Mouse (Mus musculus): ENCODE measurements around the gene Amn. TPM values are rescaled to one million over a fixed set of nuclear protein-coding genes. Genes with fewer than 3 reads are reported as not detected.

Gene Amn
- 43.7 and 43.9 TPM in 2 replicates for polyA plus RNA-seq (2015; fragmentation: Nextera tagmentation; extraction: Ambion mirVana)

DNA sequence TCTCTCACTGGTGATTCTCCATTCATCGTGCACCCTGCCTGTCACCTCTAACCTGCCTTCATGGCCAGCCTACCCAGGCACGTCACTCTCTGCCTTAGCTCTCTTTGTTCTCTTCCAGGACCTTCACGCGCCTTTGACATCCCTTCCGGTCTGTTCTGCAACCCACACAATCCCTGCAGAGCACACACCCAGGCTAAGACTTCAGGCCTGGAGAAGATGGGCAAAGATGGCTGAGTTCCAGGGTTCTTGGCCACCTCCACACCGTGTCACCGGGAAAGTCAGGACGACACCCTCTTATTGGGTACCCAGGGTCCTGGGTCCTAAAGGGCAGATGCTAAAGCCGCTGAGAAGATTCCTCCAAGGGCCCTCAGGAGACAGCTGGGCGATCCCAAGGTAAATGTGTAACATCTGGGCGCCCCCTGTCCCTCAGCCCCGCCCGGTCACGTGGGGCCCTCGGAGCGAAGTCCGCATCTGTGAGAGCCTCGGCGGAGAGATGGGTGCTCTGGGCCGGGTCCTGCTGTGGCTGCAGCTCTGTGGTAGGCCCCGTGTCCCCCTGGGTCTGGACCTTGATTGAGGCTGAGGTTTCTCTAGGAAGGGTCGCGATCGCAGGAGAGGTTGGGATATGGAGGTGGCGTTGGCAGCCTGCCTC lies at the start of gene Amn:
TSS of gene Amn (plus strand) at position 467 of the 649 bp plus-strand sequence.
- Histone ChIP-seq H3K36me3 (no peaks in the 10 kb centered on the region), H3K27me3 (peaks cover 66% of the 10 kb centered on the region), H3K9ac (peak within 1 kb of the TSS; percentile 27; the same call in 1 of the 2 replicates), H3K4me3 (replicated peaks) (peak within 1 kb of the TSS; percentile 36), H3K4me1 (peaks cover 50% of the 10 kb centered on the region), H3K9me3 (replicated peaks) (no peaks in the 10 kb centered on the region), H3K4me2 (peak within 1 kb of the TSS; percentile 50), H3K27ac (0 out of 2 replicates have a peak within 1 kb of the TSS, but pooled peaks have one; percentile 56)
- WGBS = 36% methylated on average over 25 of the region's 25 CpGs
- peak; percentile 41 for ATAC-seq (replicated peaks; ENCODE audit: low FRiP score)

DNA sequence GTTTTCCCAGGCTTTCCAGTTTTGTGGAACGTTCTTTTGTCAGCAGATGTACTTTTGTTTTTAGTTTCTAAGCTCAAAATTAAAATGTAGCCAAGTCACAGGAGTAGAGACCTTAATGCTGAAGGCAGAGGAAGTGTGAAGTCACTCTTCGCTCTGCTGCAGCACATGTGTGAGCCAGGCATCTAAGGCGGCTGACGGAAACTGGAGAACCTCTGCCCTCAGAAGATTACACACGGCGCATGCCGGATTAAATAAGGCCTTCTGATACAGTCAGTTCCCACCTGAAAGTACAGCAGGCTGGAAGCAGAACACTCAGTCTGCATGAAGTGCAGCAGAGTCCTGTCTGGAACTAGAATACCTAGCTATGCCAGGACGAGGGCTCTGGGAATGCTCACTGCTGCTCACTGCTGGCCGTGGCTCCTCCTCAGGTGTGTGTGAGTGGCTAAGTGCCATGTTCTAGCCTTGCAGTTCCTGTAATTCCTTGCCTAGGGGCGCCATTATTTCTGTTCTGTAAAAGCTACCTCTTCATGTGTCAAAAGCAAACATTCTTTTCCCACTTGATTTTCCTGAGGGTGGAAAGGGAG lies 45.6 kb upstream of the Amn start:
- Histone ChIP-seq H3K27ac (no peak overlapping the region), H3K4me1 (no peaks in the 10 kb centered on the region), H3K9me3 (replicated peaks) (no peaks in the 10 kb centered on the region), H3K9ac (no peak overlapping the region), H3K4me3 (replicated peaks) (no peak overlapping the region), H3K4me2 (no peak overlapping the region), H3K36me3 (peaks cover 42% of the 10 kb centered on the region), H3K27me3 (no peaks in the 10 kb centered on the region)
- ATAC-seq (replicated peaks; ENCODE audit: low FRiP score) = no peak
- 72% methylated on average over 10 of the region's 10 CpGs for WGBS

DNA sequence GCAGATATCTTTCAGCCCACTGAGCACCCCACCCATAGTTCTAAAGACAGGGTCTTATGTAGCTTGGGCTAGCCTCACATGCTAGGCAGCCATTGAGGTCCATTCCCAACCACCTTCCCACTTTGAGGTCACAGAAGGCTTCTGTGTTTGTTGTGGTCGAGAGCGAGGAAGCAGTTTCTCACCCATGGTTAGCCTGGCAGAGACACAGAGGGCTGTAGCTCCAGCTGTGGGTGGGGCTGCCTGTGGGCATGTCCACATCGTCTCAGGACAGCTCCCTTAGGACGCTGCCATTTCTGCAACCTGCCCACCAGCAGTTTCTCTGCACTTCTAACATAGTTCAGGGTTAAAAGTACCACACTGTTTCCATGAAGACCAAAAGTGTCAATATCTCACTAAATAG lies 43.5 kb upstream of the Amn start:
- Histone ChIP-seq H3K4me2 (no peak overlapping the region), H3K4me1 (no peaks in the 10 kb centered on the region), H3K4me3 (replicated peaks) (no peak overlapping the region), H3K9me3 (replicated peaks) (no peaks in the 10 kb centered on the region), H3K9ac (no peak overlapping the region), H3K27ac (no peak overlapping the region), H3K36me3 (peaks cover 25% of the 10 kb centered on the region), H3K27me3 (no peaks in the 10 kb centered on the region)
- 72% methylated on average over 4 of the region's 4 CpGs for WGBS
- ATAC-seq (replicated peaks; ENCODE audit: low FRiP score) = no peak

DNA sequence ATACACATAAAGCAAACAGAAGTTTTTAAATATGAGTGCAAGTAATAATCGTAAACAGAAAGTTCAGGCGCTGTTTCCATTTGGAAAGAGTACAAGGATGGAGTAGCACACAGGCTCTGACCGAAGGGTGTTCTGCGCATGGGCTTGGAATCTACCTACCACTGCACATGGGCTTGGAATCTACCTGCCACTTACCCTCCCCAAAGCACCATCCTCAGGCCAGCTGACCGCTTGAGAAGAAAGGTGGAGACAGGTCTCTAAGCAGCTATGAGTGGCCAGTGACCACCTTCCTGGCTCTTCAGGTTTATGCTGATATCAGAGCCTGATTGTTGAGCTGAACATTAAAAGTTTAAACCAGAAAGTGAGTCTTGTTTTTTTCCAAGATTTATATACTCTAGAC lies 42.4 kb upstream of the Amn start:
- Histone ChIP-seq H3K27me3 (no peaks in the 10 kb centered on the region), H3K9ac (no peak overlapping the region), H3K9me3 (replicated peaks) (no peaks in the 10 kb centered on the region), H3K27ac (no peak overlapping the region), H3K4me3 (replicated peaks) (no peak overlapping the region), H3K36me3 (peaks cover 14% of the 10 kb centered on the region; the same call in 1 of the 2 replicates), H3K4me2 (no peak overlapping the region), H3K4me1 (no peaks in the 10 kb centered on the region)
- ATAC-seq (replicated peaks; ENCODE audit: low FRiP score) = no peak
- 95% methylated on average over 5 of the region's 5 CpGs for WGBS

DNA sequence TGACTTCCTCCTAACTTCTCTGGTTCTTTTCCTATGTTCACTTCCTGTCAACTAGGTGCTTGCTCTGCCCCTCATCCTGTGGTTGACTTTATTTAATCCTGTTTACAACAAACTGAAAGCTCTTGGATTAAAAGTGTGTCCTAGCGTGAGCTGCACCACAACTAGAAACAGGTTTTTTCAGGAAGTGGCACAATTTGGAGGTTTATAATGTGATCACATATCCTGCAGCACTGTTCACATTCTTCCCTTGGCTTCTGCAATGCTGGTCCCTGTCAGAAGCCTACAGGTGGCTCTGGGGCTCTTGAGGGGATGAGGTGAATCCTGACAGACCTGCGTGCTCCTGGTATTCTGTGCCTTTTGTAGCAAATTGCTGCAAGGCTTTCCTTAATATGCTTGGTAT lies 40.1 kb upstream of the Amn start:
- no peak for ATAC-seq (replicated peaks; ENCODE audit: low FRiP score)
- Histone ChIP-seq H3K36me3 (peaks cover 21% of the 10 kb centered on the region; the same call in 1 of the 2 replicates), H3K27me3 (no peaks in the 10 kb centered on the region), H3K4me1 (no peaks in the 10 kb centered on the region), H3K4me2 (no peak overlapping the region), H3K9ac (no peak overlapping the region), H3K4me3 (replicated peaks) (no peak overlapping the region), H3K9me3 (replicated peaks) (no peaks in the 10 kb centered on the region), H3K27ac (no peak overlapping the region)
- WGBS = 90% methylated on average over 2 of the region's 2 CpGs

DNA sequence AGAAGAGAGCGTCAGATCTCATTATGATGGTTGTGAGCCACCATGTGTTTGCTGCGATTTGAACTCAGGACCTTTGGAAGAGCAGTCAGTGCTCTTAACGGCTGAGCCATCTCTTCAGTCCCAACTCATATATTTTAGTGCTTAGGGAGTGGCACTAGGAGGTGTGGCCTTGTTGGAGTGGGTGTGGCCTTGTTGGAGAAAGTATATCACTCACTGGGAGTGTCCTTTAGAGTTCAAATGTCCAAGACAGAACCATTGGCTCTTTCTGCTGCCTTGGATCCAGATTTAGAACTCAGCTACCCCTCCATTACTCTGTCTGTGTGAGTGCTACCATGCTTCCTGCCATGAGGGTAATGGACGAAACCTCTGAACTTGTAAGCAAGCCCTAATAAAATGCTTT lies 37.1 kb upstream of the Amn start:
- H3K4me2 ChIP-seq = no peak overlapping the region
- peaks cover 16% of the 10 kb centered on the region for H3K4me1 ChIP-seq
- peaks cover 20% of the 10 kb centered on the region; the same call in 1 of the 2 replicates for H3K36me3 ChIP-seq
- H3K4me3 ChIP-seq (replicated peaks) = no peak overlapping the region
- H3K27ac ChIP-seq = no peak overlapping the region
- ATAC-seq (replicated peaks; ENCODE audit: low FRiP score) = no peak
- WGBS = 87% methylated on average over 4 of the region's 4 CpGs
- H3K9me3 ChIP-seq (replicated peaks) = no peaks in the 10 kb centered on the region
- H3K27me3 ChIP-seq = no peaks in the 10 kb centered on the region
- no peak overlapping the region for H3K9ac ChIP-seq

- H3K4me1 ChIP-seq = peaks cover 22% of the 10 kb centered on the region
- WGBS = 87% methylated on average over 9 of the region's 9 CpGs
- H3K27ac ChIP-seq = no peak overlapping the region
- no peak overlapping the region for H3K9ac ChIP-seq
- H3K4me2 ChIP-seq = no peak overlapping the region
- no peak for ATAC-seq (replicated peaks; ENCODE audit: low FRiP score)
- no peaks in the 10 kb centered on the region for H3K27me3 ChIP-seq
- H3K4me3 ChIP-seq (replicated peaks) = no peak overlapping the region
- no peaks in the 10 kb centered on the region for H3K9me3 ChIP-seq (replicated peaks)
- 0 out of 2 replicates have a peak, but pooled peaks cover 18% of the 10 kb centered on the region for H3K36me3 ChIP-seq
Observed at GRCm38 (mm10) chr12:111234383-111234782, 36.5 kb upstream of the Amn start.

GRCm38 (mm10) chr12:111235631-111236030 lies 35.3 kb upstream of the Amn start:
- no peak overlapping the region for H3K4me2 ChIP-seq
- no peaks in the 10 kb centered on the region for H3K27me3 ChIP-seq
- H3K4me1 ChIP-seq = peaks cover 31% of the 10 kb centered on the region
- 90% methylated on average over 6 of the region's 6 CpGs for WGBS
- ATAC-seq (replicated peaks; ENCODE audit: low FRiP score) = no peak
- H3K9ac ChIP-seq = no peak overlapping the region
- 0 out of 2 replicates have a peak, but pooled peaks cover 24% of the 10 kb centered on the region for H3K36me3 ChIP-seq
- H3K27ac ChIP-seq = no peak overlapping the region
- no peaks in the 10 kb centered on the region for H3K9me3 ChIP-seq (replicated peaks)
- H3K4me3 ChIP-seq (replicated peaks) = no peak overlapping the region

GRCm38 (mm10) chr12:111237611-111238188 lies 33.2 kb upstream of the Amn start:
- no peak overlapping the region for H3K9ac ChIP-seq
- WGBS = 74% methylated on average over 16 of the region's 16 CpGs
- no peaks in the 10 kb centered on the region for H3K27me3 ChIP-seq
- no peak overlapping the region for H3K4me2 ChIP-seq
- peaks cover 31% of the 10 kb centered on the region for H3K36me3 ChIP-seq
- H3K9me3 ChIP-seq (replicated peaks) = no peaks in the 10 kb centered on the region
- peak; percentile 55; the same call in 1 of the 2 replicates for ATAC-seq (replicated peaks; ENCODE audit: low FRiP score)
- peak overlapping the region; percentile 85 for H3K27ac ChIP-seq
- H3K4me1 ChIP-seq = peaks cover 31% of the 10 kb centered on the region
- H3K4me3 ChIP-seq (replicated peaks) = no peak overlapping the region

DNA sequence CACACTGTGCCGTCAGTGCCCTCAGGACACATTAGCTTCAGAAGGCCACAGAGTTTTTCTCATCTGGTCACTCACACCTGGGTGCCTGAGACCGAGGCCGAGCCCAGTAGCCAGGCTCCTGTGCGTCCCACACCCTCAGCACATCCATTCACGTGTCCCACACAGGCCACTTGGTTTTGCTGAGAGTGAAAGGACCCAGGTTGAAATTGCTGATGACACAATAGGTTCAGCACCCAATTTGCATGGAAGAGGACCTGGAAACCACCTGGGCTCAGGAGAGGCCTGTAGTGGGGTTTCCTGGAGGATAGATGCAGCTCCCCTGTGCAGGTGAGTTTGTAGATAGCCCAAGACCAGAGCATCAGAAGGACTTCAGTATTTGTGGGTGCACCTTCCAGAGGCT lies 32.5 kb upstream of the Amn start:
- WGBS = 87% methylated on average over 5 of the region's 5 CpGs
- ATAC-seq (replicated peaks; ENCODE audit: low FRiP score) = no peak
- Histone ChIP-seq H3K4me2 (no peak overlapping the region), H3K9me3 (replicated peaks) (no peaks in the 10 kb centered on the region), H3K27me3 (no peaks in the 10 kb centered on the region), H3K4me3 (replicated peaks) (no peak overlapping the region), H3K36me3 (peaks cover 38% of the 10 kb centered on the region), H3K4me1 (peaks cover 31% of the 10 kb centered on the region), H3K9ac (no peak overlapping the region), H3K27ac (peak overlapping the region; percentile 85)

GRCm38 (mm10) chr12:111238778-111239177 lies 32.1 kb upstream of the Amn start:
- H3K4me1 ChIP-seq = peaks cover 31% of the 10 kb centered on the region
- 37% methylated on average over 4 of the region's 4 CpGs for WGBS
- peak overlapping the region; percentile 85 for H3K27ac ChIP-seq
- ATAC-seq (replicated peaks; ENCODE audit: low FRiP score) = peak; percentile 64
- H3K9me3 ChIP-seq (replicated peaks) = no peaks in the 10 kb centered on the region
- no peak overlapping the region for H3K4me2 ChIP-seq
- H3K36me3 ChIP-seq = peaks cover 42% of the 10 kb centered on the region
- H3K27me3 ChIP-seq = no peaks in the 10 kb centered on the region
- no peak overlapping the region for H3K9ac ChIP-seq
- H3K4me3 ChIP-seq (replicated peaks) = no peak overlapping the region

GRCm38 (mm10) chr12:111239930-111240329 lies 31.0 kb upstream of the Amn start:
- H3K9ac ChIP-seq = no peak overlapping the region
- H3K4me2 ChIP-seq = no peak overlapping the region
- peaks cover 31% of the 10 kb centered on the region for H3K4me1 ChIP-seq
- no peak overlapping the region for H3K27ac ChIP-seq
- WGBS = 69% methylated on average over 10 of the region's 10 CpGs
- no peak overlapping the region for H3K4me3 ChIP-seq (replicated peaks)
- ATAC-seq (replicated peaks; ENCODE audit: low FRiP score) = peak; percentile 72
- H3K36me3 ChIP-seq = peaks cover 46% of the 10 kb centered on the region
- no peaks in the 10 kb centered on the region for H3K9me3 ChIP-seq (replicated peaks)
- H3K27me3 ChIP-seq = no peaks in the 10 kb centered on the region

All from kidney, embryonic 15.5 days (tissue).